Mouse (Mus musculus): Measurements from ENCODE around the gene 1700034J05Rik.

Gene 1700034J05Rik

GRCm38 (mm10) chr6:146963396-146964150 lies 9.4 kb upstream of the 1700034J05Rik start:
- no peak for DNase-seq

- DNase-seq: no peak
Observed at GRCm38 (mm10) chr6:146961832-146962481, 7.7 kb upstream of the 1700034J05Rik start.

GRCm38 (mm10) chr6:146960956-146961355 lies 6.7 kb upstream of the 1700034J05Rik start:
- DNase-seq: no peak

GRCm38 (mm10) chr6:146959908-146960680 lies 5.9 kb upstream of the 1700034J05Rik start:
- DNase-seq: peak; percentile 81 to 84

GRCm38 (mm10) chr6:146958694-146959093 lies 4.5 kb upstream of the 1700034J05Rik start:
- no peak for DNase-seq

GRCm38 (mm10) chr6:146956961-146957360 lies 2.7 kb upstream of the 1700034J05Rik start:
- no peak for DNase-seq

GRCm38 (mm10) chr6:146955896-146956295 lies 1.7 kb upstream of the 1700034J05Rik start:
- DNase-seq: peak in 1 of 2 experiments; percentile 33

DNA sequence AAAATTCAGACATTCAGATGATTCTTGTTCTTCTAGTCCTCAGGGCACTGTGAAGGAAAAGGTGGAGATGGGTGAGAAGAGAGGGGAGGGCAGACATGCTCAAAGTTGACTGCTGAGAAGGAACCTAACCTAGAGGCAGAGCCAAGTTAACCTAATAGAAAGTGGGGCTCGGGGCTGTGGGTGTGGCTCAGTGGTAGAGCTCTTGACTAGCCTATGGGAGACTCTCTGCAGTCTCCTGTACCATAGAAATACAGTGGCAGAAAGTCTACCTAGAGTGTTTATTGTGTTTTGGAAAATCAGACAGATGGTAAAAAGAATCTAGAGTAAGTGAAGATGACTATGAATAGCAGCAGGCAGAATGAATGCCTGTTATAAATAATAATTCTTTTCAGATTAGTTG lies 1.3 kb upstream of the 1700034J05Rik start:
- DNase-seq: no peak

- DNase-seq: no peak
Observed at GRCm38 (mm10) chr6:146950454-146950832, 3.8 kb downstream of the 1700034J05Rik start.

GRCm38 (mm10) chr6:146949682-146950453 lies 4.4 kb downstream of the 1700034J05Rik start:
- DNase-seq: no peak

- DNase-seq: no peak
Observed at GRCm38 (mm10) chr6:146947186-146947585, 7.0 kb downstream of the 1700034J05Rik start.

- DNase-seq: no peak
Observed at GRCm38 (mm10) chr6:146946327-146947029, 7.7 kb downstream of the 1700034J05Rik start.

- no peak for DNase-seq
Observed at GRCm38 (mm10) chr6:146944830-146945229, 9.4 kb downstream of the 1700034J05Rik start.

DNA sequence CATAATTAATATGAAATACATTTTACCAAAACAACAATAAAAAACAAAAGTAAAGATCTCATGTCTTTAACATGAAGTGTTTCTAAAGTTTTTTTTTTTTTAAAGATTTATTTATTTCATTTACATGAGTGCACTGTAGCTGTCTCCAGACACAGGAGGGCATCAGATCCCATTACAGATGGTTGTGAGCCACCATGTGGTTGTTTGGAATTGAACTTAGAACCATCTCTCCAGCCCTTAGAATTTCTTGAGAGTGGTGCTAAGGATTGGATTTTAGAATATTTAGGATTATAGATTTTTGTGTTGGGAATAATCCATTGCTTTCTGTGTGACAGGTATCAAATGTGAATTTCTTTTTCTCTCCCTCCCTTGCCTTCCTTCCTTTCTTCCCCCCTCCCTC lies 10.2 kb downstream of the 1700034J05Rik start:
- no peak for DNase-seq

- no peak for DNase-seq
Observed at GRCm38 (mm10) chr6:146941505-146942275, 12.5 kb downstream of the 1700034J05Rik start.

DNA sequence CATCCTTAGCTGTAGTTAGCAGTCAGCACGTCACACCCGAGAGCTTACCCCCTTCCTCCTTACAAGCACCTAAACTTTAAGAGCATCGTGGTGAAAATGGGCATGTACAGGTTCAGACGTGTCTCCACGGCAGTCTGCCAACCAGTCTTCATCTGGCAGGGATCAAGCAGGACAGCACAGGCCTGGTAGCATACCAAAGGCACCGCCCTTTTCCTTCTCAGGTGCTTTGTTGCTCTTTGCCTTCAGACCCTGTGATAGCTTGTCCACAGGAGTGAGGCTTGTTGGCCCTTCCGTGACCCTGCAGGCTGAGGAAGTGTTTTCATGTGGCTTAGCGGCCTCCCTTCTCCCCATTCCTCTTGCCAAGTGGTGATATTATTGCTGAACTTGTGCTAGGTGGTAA lies 15.2 kb downstream of the 1700034J05Rik start:
- DNase-seq: peak in 1 of 2 experiments; percentile 53

DNA sequence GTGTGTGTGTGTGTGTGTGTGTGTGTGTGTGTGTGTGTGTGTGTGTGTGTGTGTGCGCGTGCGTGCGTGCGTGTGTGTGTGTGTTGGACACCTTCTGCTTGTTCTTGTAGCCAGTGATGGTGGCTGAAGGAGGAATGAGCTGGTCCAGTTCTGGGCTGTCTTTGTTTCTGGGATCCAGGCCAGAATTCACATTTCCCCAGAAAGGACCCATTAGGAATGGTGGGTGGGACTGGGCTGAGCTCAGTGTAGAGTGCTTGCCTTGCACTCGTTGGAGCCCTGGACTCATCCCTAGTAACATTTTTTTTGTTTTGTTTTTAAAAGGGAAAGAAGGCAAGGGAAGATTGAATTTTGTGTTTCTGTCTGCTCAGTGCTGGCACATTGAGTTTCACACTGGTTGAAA lies 18.3 kb downstream of the 1700034J05Rik start:
- DNase-seq: peak; percentile 20 to 43

DNA sequence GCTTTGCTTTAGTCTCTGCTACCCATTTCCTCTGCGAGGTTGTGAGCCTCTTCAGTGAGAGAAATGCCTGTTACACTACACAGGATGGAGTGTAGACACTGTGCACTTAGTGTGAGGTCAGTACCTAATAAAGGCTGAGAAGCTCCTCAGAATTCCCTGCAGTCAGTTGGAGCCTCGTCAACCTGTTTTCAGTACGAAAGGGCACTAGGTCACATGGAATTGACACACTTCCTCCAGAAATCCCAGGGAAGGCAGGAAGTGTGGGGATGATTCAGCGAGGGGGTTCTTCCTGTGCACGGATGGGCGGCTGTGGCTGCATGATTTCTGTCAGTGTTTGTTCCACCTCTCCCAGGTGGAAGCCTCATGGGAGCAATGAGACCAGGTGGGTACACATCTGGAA lies 21.1 kb downstream of the 1700034J05Rik start:
- DNase-seq: peak in 1 of 2 experiments; percentile 28

DNA sequence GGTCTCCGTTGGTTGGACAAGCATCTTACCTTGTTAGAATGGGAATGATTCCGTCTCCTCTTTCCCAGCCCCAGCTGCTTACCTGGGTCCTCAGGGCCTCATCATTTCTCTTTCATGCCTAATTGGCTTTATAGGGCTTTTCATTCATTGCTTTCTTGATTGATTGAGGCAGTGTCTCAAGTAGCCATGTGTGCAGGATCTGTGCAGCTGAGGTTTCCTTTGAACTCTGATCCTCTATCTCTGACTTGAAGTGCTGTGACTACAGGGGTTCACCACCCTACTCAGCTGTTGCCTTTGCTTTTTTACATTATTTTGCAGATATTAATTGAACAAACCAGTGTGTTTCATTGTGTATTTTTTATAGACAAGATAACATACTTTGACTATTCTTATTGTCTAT lies 25.2 kb downstream of the 1700034J05Rik start:
- DNase-seq: no peak

- no peak for DNase-seq
Observed at GRCm38 (mm10) chr6:146928108-146928507, 26.1 kb downstream of the 1700034J05Rik start.

DNA sequence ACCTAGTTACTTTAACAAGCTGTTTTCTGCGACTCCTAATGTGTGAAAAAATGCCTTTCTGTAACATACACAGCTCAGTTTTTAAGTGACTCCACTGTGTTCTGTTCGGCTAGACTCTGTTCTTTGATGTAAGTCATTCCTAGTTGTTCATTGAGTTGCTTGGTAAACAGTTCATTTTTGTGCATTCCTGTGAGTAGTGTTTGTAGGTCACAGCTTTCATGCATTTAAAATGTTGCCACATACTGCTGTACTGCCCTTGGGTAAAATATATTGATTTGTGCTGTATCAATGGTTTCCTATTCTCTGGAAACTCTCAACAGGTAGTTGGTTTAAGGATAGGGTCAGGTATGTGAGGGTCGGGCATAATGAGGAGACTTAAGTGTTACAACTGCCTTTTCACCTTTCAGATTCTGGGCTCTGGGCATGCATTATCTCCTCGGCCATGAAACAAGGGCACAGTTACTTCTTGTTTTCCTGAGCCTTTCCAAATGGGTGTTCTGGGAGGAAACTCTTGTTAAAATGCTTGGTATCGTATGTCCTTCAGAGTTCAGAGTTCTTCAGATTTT lies 27.7 kb downstream of the 1700034J05Rik start:
- no peak for DNase-seq
